Mouse (Mus musculus): ENCODE data around the gene Hamp. TPM values are rescaled to one million over a fixed set of nuclear protein-coding genes. Genes with fewer than 3 reads are reported as not detected.

Hamp gene
- polyA plus RNA-seq (2014; fragmentation: Illumina TruSeq; extraction: RNeasy Lipid Tissue Mini Kit (QIAGEN cat#74804); ENCODE audit: low read depth, low replicate concordance): 2,943 TPM

DNA sequence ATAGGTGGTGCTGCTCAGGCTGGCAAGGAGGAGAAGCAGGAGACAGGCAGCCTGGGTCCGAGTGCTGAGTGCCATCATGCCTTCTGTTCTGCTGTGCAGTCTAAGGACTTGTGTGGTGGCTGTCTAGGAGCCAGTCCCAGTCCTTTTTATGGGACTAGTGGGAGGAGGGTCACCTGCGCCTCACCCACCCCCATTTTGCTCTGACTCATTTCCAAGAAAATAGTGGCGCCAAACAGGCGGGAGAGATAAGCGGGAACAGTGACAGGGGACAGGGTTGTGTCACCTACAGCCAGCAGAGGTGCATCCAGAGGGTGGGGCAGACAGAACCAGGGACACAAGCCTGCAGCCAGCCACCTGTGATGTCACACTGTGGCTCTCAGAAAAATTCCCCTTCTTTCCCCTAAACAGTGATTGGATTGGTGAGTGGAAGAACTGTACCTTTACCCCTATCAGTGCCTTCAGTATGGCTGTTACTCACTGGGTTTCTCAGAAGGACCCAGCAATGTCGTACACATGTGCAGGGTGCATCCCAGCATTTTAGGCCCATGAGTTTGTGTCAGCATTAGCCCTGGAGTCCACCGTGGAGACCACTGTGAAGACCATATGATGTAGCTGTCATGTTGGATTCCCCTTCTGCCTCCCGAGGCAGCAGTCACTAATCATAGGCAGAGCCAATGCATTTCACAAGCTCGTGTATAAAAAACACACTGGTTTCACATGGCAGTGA is at the start of gene Hamp:
Gene Hamp (minus strand): TSS at position 124 of the 727 bp plus-strand sequence.

GRCm38 (mm10) chr7:30973501-30974289 is 29.9 kb upstream of the Hamp start, which contains the start of gene Fam187b:
Gene Fam187b, plus strand, starts transcription at chr7:30973790.

DNA sequence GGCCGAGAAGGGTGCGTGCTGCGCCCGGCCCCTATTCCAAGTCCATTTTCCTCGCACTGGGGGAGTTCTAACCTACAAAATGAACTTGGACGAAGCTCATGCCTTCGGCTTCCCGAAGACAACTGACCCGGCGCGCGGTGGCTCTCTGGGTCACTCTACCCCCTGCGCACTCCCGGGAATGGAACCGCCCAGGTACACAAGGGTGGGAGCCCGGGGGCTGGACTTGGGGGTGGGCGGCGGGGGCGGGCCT is 29.3 kb upstream of the Hamp start, which contains the start of gene Lsr:
Gene Lsr (minus strand): TSS at position 214 of the 250 bp plus-strand sequence.

GRCm38 (mm10) chr7:30956756-30957366 is 13.0 kb upstream of the Hamp start, which contains the start of gene Usf2:
Gene Usf2, minus strand, starts transcription at chr7:30956803.

GRCm38 (mm10) chr7:30924581-30924980 is 19.3 kb downstream of the Hamp start, which contains the start of gene Hamp2:
Gene Hamp2, minus strand, starts transcription at chr7:30924681.

DNA sequence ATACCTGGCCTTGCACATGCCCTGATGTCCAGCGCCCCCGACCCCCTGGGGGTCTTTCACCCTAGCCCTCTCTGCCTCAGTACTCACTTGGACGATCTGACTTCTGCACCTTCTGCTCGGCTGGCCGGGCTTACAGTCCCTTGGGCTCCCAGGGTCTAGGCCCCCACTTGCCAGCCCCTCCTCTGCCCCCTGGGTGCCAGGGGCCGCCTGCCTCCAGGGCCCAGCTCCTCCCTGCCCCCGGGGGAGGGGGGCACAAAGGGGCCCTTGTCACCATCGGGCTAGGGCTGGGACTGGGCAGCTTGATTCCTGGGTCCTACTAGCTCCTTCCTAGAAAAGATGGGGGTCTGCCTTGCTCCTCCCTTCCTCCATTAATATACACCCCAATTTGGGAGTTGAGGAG is 29.1 kb downstream of the Hamp start, which contains the start of gene Mag:
Gene Mag (minus strand): TSS at position 142 of the 400 bp plus-strand sequence.

Other genes with a start within 250 kb of the Hamp start
- gene 2200002J24Rik, start 245.1 kb downstream of the Hamp start, polyA plus RNA-seq (2014; fragmentation: Illumina TruSeq; extraction: RNeasy Lipid Tissue Mini Kit (QIAGEN cat#74804); ENCODE audit: low read depth, low replicate concordance): not detected
- gene Atp4a, start 231.8 kb downstream of the Hamp start, polyA plus RNA-seq (2014; fragmentation: Illumina TruSeq; extraction: RNeasy Lipid Tissue Mini Kit (QIAGEN cat#74804); ENCODE audit: low read depth, low replicate concordance): 0.21 TPM
- gene Tmem147, start 214.5 kb downstream of the Hamp start, polyA plus RNA-seq (2014; fragmentation: Illumina TruSeq; extraction: RNeasy Lipid Tissue Mini Kit (QIAGEN cat#74804); ENCODE audit: low read depth, low replicate concordance): 28.3 TPM
- not detected for gene Gapdhs, start 200.4 kb downstream of the Hamp start, polyA plus RNA-seq (2014; fragmentation: Illumina TruSeq; extraction: RNeasy Lipid Tissue Mini Kit (QIAGEN cat#74804); ENCODE audit: low read depth, low replicate concordance)
- gene Sbsn, start 192.6 kb downstream of the Hamp start, polyA plus RNA-seq (2014; fragmentation: Illumina TruSeq; extraction: RNeasy Lipid Tissue Mini Kit (QIAGEN cat#74804); ENCODE audit: low read depth, low replicate concordance): not detected
- gene Dmkn, start 180.3 kb downstream of the Hamp start, polyA plus RNA-seq (2014; fragmentation: Illumina TruSeq; extraction: RNeasy Lipid Tissue Mini Kit (QIAGEN cat#74804); ENCODE audit: low read depth, low replicate concordance): not detected
- gene Krtdap, start 156.1 kb downstream of the Hamp start, polyA plus RNA-seq (2014; fragmentation: Illumina TruSeq; extraction: RNeasy Lipid Tissue Mini Kit (QIAGEN cat#74804); ENCODE audit: low read depth, low replicate concordance): not detected
- gene Ffar2, start 120.3 kb downstream of the Hamp start, polyA plus RNA-seq (2014; fragmentation: Illumina TruSeq; extraction: RNeasy Lipid Tissue Mini Kit (QIAGEN cat#74804); ENCODE audit: low read depth, low replicate concordance): not detected
- not detected for gene Ffar3, start 87.9 kb downstream of the Hamp start, polyA plus RNA-seq (2014; fragmentation: Illumina TruSeq; extraction: RNeasy Lipid Tissue Mini Kit (QIAGEN cat#74804); ENCODE audit: low read depth, low replicate concordance)
- not detected for gene Ffar1, start 82.5 kb downstream of the Hamp start, polyA plus RNA-seq (2014; fragmentation: Illumina TruSeq; extraction: RNeasy Lipid Tissue Mini Kit (QIAGEN cat#74804); ENCODE audit: low read depth, low replicate concordance)
- 0.79 TPM for gene Cd22, start 63.7 kb downstream of the Hamp start, polyA plus RNA-seq (2014; fragmentation: Illumina TruSeq; extraction: RNeasy Lipid Tissue Mini Kit (QIAGEN cat#74804); ENCODE audit: low read depth, low replicate concordance)
- not detected for gene Mag, start 29.2 kb downstream of the Hamp start, polyA plus RNA-seq (2014; fragmentation: Illumina TruSeq; extraction: RNeasy Lipid Tissue Mini Kit (QIAGEN cat#74804); ENCODE audit: low read depth, low replicate concordance)
- 1,441 TPM for gene Hamp2, start 19.4 kb downstream of the Hamp start, polyA plus RNA-seq (2014; fragmentation: Illumina TruSeq; extraction: RNeasy Lipid Tissue Mini Kit (QIAGEN cat#74804); ENCODE audit: low read depth, low replicate concordance)
- 49.2 TPM for gene Usf2, start 12.8 kb upstream of the Hamp start, polyA plus RNA-seq (2014; fragmentation: Illumina TruSeq; extraction: RNeasy Lipid Tissue Mini Kit (QIAGEN cat#74804); ENCODE audit: low read depth, low replicate concordance)
- gene Lsr, start 29.4 kb upstream of the Hamp start, polyA plus RNA-seq (2014; fragmentation: Illumina TruSeq; extraction: RNeasy Lipid Tissue Mini Kit (QIAGEN cat#74804); ENCODE audit: low read depth, low replicate concordance): 12.5 TPM
- 2.4 TPM for gene Fam187b, start 29.8 kb upstream of the Hamp start, polyA plus RNA-seq (2014; fragmentation: Illumina TruSeq; extraction: RNeasy Lipid Tissue Mini Kit (QIAGEN cat#74804); ENCODE audit: low read depth, low replicate concordance)
- 2.7 TPM for gene Fxyd5, start 98.4 kb upstream of the Hamp start, polyA plus RNA-seq (2014; fragmentation: Illumina TruSeq; extraction: RNeasy Lipid Tissue Mini Kit (QIAGEN cat#74804); ENCODE audit: low read depth, low replicate concordance)
- not detected for gene Fxyd7, start 107.4 kb upstream of the Hamp start, polyA plus RNA-seq (2014; fragmentation: Illumina TruSeq; extraction: RNeasy Lipid Tissue Mini Kit (QIAGEN cat#74804); ENCODE audit: low read depth, low replicate concordance)
- gene Fxyd1, start 113.2 kb upstream of the Hamp start, polyA plus RNA-seq (2014; fragmentation: Illumina TruSeq; extraction: RNeasy Lipid Tissue Mini Kit (QIAGEN cat#74804); ENCODE audit: low read depth, low replicate concordance): 52.4 TPM
- not detected for gene Lgi4, start 115.3 kb upstream of the Hamp start, polyA plus RNA-seq (2014; fragmentation: Illumina TruSeq; extraction: RNeasy Lipid Tissue Mini Kit (QIAGEN cat#74804); ENCODE audit: low read depth, low replicate concordance)
- 0.95 TPM for gene Fxyd3, start 132.7 kb upstream of the Hamp start, polyA plus RNA-seq (2014; fragmentation: Illumina TruSeq; extraction: RNeasy Lipid Tissue Mini Kit (QIAGEN cat#74804); ENCODE audit: low read depth, low replicate concordance)
- 31.2 TPM for gene Hpn, start 171.3 kb upstream of the Hamp start, polyA plus RNA-seq (2014; fragmentation: Illumina TruSeq; extraction: RNeasy Lipid Tissue Mini Kit (QIAGEN cat#74804); ENCODE audit: low read depth, low replicate concordance)
- gene Scn1b, start 183.0 kb upstream of the Hamp start, polyA plus RNA-seq (2014; fragmentation: Illumina TruSeq; extraction: RNeasy Lipid Tissue Mini Kit (QIAGEN cat#74804); ENCODE audit: low read depth, low replicate concordance): 0.42 TPM
- gene Gramd1a, start 211.9 kb upstream of the Hamp start, polyA plus RNA-seq (2014; fragmentation: Illumina TruSeq; extraction: RNeasy Lipid Tissue Mini Kit (QIAGEN cat#74804); ENCODE audit: low read depth, low replicate concordance): 3.9 TPM